Mouse (Mus musculus) left cerebral cortex, postnatal 25 days (tissue): Measurements from ENCODE around the gene Rasgef1b. TPM values are rescaled to one million over a fixed set of nuclear protein-coding genes. Genes with fewer than 3 reads are reported as not detected.

Experiments
- DNase-seq, 2 experiments: peaks; one replicate each; pipeline ENCODE4 v3.0.0; 2022; ENCODE audit warnings: low spot score in 2 of 2, mixed read lengths in 1 of 2
- intact Hi-C: fragments of 180-260 bp; cut with DNase I; formaldehyde crosslinking; loops from one replicate; pipeline ENCODE4 v1.15.1; 2025
- total RNA-seq, 2 experiments: library from RNA; stranded (reverse); gene quantifications; 2 replicates each; pipeline ENCODE4 v1.2.3; 2021

The Rasgef1b gene
- total RNA-seq, 2 experiments from 2014 or later: 73.1 to 92.6 TPM

DNA sequence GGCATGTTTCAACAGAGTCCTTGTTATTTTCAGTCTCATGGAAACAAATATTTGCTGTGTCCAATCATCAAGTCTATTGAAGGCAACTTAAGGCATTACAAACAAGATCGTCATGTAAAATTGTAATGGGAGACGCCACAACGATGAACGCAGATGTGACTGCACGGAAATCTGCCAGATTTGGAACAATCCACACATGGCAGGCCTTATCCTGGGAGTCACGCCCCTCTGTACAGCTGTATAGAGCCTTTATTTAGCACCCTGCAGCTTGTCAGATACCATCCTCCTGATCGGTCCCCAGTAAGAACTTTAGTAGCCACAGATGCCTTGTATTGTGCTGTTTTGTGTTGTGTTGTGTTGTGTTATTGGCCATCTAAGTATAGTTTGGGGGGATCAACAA is 222.8 kb downstream of the Rasgef1b start:
- no peak for DNase-seq
- intact Hi-C loops: no loop called here

- DNase-seq: peak; percentile 34 to 49
- intact Hi-C loops: no loop called here
These were observed 224.5 kb downstream of the Rasgef1b start for GRCm38 (mm10) chr5:99504349-99504830.

GRCm38 (mm10) chr5:99502681-99503080 is 226.2 kb downstream of the Rasgef1b start:
- no peak for DNase-seq
- intact Hi-C loops: no loop called here

- intact Hi-C loops: no loop called here
- DNase-seq: no peak
These were observed 229.3 kb downstream of the Rasgef1b start for GRCm38 (mm10) chr5:99499404-99500089.

GRCm38 (mm10) chr5:99497856-99498255 is 231.0 kb downstream of the Rasgef1b start:
- no peak for DNase-seq
- intact Hi-C loops: no loop called here

DNA sequence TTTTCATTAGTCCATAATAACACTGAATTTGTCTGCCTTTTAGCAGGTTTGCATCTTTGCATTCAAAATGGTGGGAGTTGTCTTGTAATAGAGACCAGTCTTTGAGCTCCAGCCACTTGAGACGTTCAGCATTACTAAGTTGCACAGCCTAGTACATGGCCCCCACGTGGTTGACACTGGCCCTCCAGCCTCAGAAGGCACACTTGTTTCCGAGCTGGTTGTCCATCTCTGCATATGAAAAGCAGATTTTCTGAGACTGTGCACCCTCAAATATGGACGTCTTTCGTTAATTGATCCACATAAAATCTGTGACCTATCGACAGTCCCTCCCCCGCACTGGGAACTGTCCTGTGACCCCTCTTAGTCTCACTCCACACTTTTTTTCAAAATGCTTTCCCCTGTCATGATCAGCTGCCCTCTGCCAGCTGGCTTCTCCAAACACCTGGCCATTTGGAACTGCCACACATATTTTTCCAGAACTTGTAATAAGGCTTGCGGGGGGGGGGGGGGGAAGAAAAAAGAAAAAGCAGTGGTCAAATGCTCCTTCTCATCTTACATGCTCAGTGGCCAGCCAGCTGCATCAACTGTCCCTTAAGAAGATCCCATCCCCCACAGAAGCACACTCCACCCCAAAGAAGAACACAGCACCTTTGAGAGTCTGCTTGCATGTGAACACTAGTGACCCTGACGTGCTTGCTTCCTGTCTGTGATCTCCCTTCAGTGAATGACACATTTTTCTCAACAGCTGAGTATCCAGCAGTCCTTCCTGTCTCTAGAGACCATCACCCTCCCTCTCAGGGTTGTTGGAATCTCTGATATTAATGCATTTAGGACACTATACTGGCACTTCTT is 231.7 kb downstream of the Rasgef1b start:
- intact Hi-C loops: no loop called here
- no peak for DNase-seq

DNA sequence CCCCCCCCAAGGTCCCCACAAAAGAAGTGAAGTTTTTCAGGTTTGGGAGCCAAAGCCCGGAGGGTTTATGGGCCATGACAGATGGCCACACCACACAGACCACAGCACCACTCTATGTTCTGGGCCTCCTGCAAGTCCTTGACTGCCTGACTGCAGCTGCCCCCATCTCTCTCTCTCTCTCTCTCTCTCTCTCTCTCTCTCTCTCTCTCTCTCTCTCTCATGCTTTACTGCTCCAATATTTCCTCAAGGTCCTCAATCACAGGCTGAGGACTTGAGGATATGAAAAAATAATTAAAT is 232.8 kb downstream of the Rasgef1b start:
- intact Hi-C loops: no loop called here
- no peak for DNase-seq

DNA sequence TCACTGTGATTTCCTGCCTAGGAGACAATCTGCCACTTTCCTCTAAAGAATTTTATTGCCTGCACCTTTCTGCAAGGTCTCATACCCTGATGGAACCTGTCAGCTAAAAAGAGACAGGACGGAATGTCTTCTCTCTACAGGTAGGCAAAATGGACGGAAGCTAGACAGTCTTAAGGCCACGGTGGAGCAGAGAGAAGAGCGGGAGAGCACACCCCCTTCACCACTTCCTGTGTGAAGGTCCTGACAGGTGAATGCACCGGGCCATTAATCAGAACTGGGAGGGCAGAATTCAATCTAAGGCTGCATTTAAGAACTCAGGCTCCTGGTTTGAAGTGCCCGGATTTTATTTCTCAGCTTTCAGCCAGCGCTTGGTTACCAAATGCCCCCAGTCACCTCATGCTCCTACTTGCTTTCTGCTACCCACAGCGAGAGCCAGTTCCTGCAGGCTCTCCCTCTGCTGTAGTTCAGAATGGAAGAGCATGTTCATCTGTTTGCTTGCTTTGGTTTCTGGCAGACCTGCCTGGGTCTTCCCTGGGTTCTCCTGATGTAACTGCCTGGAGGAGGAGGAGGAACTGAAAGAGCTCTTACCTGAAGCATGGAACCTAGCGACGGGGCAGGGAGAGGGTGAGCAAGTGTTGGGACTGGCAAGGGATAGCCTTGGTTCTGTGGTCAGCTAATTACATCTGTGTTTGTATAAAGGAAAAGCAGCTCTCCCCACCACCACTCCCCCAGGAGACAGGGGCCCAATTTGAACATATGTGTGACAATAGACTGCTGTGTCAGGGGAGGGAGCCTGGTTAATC is 233.3 kb downstream of the Rasgef1b start:
- intact Hi-C loops: no loop called here

DNA sequence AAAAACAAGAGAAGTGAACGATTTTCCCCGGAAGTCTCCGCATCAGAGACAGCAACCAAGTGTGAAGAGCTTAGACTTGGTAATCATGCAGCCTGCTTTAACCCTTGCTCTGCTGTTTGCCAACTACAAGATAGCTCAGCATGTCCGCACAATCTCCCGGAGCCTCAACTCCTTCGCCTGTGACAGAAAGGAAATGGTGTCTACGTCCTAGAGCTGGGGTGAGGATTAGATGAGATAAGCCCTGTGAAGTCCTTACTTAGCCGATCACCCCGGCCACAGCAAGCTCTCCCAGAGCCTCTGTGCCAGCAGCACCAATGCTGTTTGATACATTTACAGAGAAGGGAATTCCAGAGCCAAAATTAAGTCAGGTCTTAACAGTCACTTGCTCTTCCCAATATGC is 235.0 kb downstream of the Rasgef1b start:
- intact Hi-C loops: no loop called here
- DNase-seq: no peak

More for the DNA sequence above, 233.3 kb downstream of the Rasgef1b start:
- DNase-seq: no peak

DNA sequence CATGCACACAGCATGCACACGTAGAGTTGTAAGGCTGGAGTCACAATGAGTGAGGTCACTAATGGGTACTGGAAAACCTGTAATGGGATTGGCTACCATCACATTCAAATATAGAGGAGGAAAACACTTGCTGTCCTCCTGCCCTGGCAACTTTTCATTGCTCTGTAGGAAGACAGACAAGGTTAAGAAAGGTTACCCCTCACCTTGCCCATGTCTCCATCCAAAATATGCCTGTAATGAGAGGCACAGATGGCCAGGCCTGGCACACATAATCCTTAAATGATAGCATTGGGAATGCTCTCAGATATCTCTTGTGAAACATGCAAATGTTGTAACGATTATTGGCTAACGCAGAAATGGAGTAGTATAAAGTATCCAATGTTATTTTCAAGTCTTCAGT is 235.8 kb downstream of the Rasgef1b start:
- intact Hi-C loops: no loop called here
- no peak for DNase-seq

DNA sequence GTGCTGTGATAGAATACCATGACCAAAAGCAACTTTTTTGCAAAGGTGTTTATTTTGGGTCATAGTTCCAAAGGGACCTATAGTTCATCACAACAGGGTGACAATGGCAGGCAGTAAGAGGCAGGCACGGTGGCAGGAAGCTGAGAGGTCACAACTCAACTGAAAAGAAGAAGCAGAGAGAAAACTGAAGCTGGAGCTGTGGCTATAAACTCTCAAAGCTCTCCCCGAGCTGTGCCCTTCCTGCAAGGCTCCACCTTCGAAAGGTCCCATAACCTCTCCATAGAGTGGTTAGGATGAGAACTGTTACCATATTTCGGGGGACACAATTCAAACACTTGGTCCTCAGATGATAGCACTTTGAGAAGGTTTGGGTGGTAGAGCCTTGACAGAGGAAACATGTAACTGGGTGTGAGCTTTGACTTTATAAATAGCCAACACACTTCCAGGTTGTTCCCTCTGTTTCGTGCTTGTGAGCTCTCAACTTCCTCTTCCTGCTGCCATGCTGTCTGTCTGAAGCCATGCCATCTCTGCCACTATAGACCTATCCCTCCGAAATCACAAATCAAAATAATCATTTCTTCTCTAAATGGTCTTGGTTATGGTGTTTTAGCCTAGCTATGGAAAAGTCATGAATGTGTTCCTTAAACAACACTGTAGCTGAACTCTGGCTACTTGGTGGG is 240.2 kb downstream of the Rasgef1b start:
- intact Hi-C loops: no loop called here
- DNase-seq: no peak

- DNase-seq: no peak
- intact Hi-C loops: no loop called here
These were observed 241.6 kb downstream of the Rasgef1b start for GRCm38 (mm10) chr5:99487009-99487858.

DNA sequence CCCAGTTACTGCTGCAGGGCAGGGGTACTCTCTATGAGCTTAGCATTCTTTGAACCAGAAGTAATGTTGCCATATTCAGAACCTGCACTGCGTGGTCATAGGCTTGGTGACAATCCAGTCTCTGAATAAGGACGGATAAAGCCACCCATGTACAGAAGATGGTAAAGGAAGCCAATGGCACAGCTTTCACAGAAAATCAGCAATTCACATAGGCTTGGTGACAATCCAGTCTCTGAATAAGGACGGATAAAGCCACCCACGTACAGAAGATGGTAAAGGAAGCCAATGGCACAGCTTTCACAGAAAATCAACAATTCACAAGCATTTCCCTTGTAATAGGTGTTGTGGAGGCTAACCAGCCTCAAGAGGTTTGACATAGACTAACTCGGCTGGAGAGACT is 245.7 kb downstream of the Rasgef1b start:
- peak in 1 of 2 experiments; percentile 41 for DNase-seq
- intact Hi-C loops: no loop called here

GRCm38 (mm10) chr5:99482524-99482923 is 246.3 kb downstream of the Rasgef1b start:
- intact Hi-C loops: no loop called here
- DNase-seq: no peak

DNA sequence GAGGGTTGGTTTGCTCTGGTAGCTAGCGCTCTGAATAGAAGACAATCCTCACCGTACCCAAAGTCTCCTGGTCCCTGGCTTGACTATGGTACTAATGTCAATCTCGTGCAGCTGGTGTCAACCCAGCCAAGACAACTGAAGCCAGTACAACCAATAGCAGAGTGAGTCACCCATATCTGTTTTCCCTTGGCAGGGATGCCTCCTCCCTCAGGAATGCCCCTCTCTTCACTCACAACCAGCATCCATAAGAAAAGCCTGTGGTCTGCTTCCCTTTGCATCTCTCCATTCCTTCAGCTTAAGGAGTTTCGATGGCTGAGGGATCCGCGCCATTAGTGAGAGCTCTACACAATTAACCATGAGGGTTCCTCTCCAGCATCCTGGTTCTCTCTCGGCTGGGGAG is 246.8 kb downstream of the Rasgef1b start:
- intact Hi-C loops: no loop called here

GRCm38 (mm10) chr5:99480078-99481031 is 248.5 kb downstream of the Rasgef1b start:
- DNase-seq: no peak
- intact Hi-C loops: no loop called here

More for the DNA sequence above, 246.8 kb downstream of the Rasgef1b start:
- no peak for DNase-seq

DNA sequence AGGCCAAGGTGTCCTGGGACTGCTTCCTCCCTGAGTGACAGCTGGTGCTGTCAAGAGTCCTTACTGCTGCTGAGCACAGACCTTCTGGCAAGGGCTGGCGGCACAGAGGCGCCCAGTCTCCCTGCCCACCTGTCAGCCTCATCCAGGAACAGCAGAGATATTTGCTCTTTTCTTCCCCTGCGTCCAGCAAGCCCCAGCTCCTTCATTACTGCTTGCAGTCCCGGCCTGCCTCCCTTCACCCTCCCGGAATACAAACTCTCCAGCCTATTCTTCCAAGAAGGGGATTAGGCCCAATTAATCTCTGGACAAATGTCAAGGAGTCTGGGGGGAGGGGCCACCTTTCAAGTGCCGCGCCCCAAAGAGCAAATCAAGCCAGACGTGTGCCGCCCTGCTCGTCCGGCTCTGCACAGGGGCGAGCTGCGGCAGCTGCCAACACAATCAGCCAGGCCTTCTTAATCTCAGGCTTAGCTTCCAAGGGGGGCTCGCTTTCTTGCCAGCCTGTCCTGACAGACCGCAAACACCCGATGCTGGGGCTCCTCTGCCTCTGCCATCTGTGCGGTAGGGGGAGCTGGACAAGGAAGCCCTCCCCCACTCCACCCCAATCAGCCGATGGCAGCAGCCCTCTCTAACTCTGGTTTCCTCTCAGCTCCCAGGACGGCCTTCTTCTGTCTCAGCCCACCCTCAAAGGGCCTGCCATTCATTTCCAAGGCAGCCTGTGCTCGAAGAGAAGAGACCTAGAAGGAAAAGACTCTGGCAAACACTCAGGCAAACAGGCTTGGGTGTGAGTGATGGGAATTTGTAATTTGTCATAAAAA is 249.4 kb downstream of the Rasgef1b start:
- intact Hi-C loops: no loop called here
- DNase-seq: peak; percentile 31 to 47
